Mouse (Mus musculus): ENCODE data around the gene Ak2.

- TF ChIP-seq GATA1 (IDR thresholded peaks at IDR 0.05; ENCODE audit: borderline replicate concordance, low read length) (no peak), FLI1 (IDR thresholded peaks at IDR 0.05; ENCODE audit: low read length) (no peak)
Observed at GRCm38 (mm10) chr4:128957155-128957911, 34.4 kb upstream of the Ak2 start.
